Mouse (Mus musculus) forebrain, embryonic 14.5 days (tissue): ENCODE measurements around the gene Acbd4. TPM values are rescaled to one million over a fixed set of nuclear protein-coding genes. Genes with fewer than 3 reads are reported as not detected.

ENCODE experiments used
- ATAC-seq: fragments of 200-750 bp; cut with Nextera tagmentation; 2 replicates; pipeline ENCODE4 v1.8.0; 2017; ENCODE audit warnings: mild to moderate bottlenecking, moderate library complexity
- DNase-seq: peaks from one replicate; pipeline ENCODE4 v3.0.0-alpha.2; 2015; ENCODE audit warnings: low spot score
- H3K27ac ChIP-seq: fragments of 300-500 bp; sonication (generic); 2 replicates; pipeline ENCODE4 v1.5.1; 2014; ENCODE audit warnings: low read depth, mild to moderate bottlenecking, control low read depth, low read length, moderate library complexity
- H3K27me3 ChIP-seq: fragments of 300-500 bp; sonication (generic); replicated peaks from 2 replicates; pipeline ENCODE4 v1.6.1; 2014; ENCODE audit warnings: low read length, control low read depth, mixed read lengths; ENCODE audit not compliant: control insufficient read depth, insufficient read depth
- H3K36me3 ChIP-seq: fragments of 300-500 bp; sonication (generic); 2 replicates; pipeline ENCODE4 v1.6.1; 2014; ENCODE audit warnings: low read length, control low read depth; ENCODE audit not compliant: control insufficient read depth, insufficient read depth
- H3K4me1 ChIP-seq: fragments of 300-500 bp; sonication (generic); 2 replicates; pipeline ENCODE4 v1.6.1; 2014; ENCODE audit warnings: antibody characterized with exemption, low read length, control low read depth; ENCODE audit not compliant: control insufficient read depth, insufficient read depth
- H3K4me2 ChIP-seq: fragments of 300-500 bp; sonication (generic); 2 replicates; pipeline ENCODE4 v1.6.1; 2014; ENCODE audit warnings: mild to moderate bottlenecking, control low read depth, low read length
- H3K4me3 ChIP-seq: fragments of 300-500 bp; sonication (generic); 2 replicates; pipeline ENCODE4 v1.5.1; 2014; ENCODE audit warnings: low read depth, low read length, control low read depth
- H3K9ac ChIP-seq: fragments of 300-500 bp; sonication (generic); 2 replicates; pipeline ENCODE4 v1.6.1; 2014; ENCODE audit warnings: mild to moderate bottlenecking, low read length, control low read depth, moderate library complexity
- H3K9me3 ChIP-seq: fragments of 300-500 bp; sonication (generic); replicated peaks from 2 replicates; pipeline ENCODE4 v1.6.1; 2016; ENCODE audit warnings: low read length, control low read depth, mixed read lengths; ENCODE audit not compliant: control insufficient read depth
- WGBS: fragments of 180-500 bp; shearing (Covaris S2); extraction: QIAGEN DNeasy Blood & Tissue Kit; methylation state at CpG from one replicate; pipeline ENCODE4 v1.1.7; 2014; 5-methylcytosine and 5-hydroxymethylcytosine counted together
- polyA plus RNA-seq: library from polyadenylated mRNA; unstranded; fragments of >200 nt; fragmentation: Nextera tagmentation; extraction: Ambion mirVana; gene quantifications from 2 replicates; pipeline ENCODE4 v1.2.1, GENCODE M21; 2014

The Acbd4 gene
- polyA plus RNA-seq, 1 experiment from 2014 or later = 11.8 TPM

GRCm38 (mm10) chr11:103067457-103068001, 34.0 kb upstream of the Acbd4 start:
- H3K27me3 ChIP-seq = no peaks in the 10 kb centered on the region
- no peak overlapping the region for H3K9ac ChIP-seq
- no peak overlapping the region for H3K4me2 ChIP-seq
- 89% methylated on average over 8 of the region's 8 CpGs for WGBS
- H3K4me1 ChIP-seq = no peaks in the 10 kb centered on the region
- H3K9me3 ChIP-seq = no peaks in the 10 kb centered on the region
- peaks cover 78% of the 10 kb centered on the region for H3K36me3 ChIP-seq
- no peak overlapping the region for H3K27ac ChIP-seq
- no peak for DNase-seq
- ATAC-seq = no peak
- no peak overlapping the region for H3K4me3 ChIP-seq

DNA sequence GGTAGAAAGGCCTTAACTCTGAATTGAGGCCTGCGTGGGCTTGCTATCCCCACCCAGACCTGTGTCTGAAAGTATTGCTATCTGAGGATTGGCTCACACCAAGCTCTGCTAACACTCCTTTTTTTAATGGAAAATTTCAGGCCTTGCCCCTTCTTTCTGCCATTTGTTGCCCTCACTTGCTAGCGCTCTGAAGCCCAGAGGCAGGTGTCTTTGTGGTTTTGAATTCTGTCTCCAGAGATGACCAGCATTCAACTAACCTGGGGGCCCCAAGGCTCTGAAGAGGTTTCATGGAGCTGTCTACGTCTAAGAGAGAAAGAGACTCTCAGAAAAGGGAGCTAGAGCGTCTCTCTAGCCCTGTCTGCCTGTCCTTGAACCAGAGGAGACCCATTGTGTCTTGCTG, 33.2 kb upstream of the Acbd4 start:
- Histone ChIP-seq H3K9me3 (no peaks in the 10 kb centered on the region), H3K4me3 (no peak overlapping the region), H3K4me1 (no peaks in the 10 kb centered on the region), H3K36me3 (peaks cover 73% of the 10 kb centered on the region), H3K9ac (no peak overlapping the region), H3K27me3 (no peaks in the 10 kb centered on the region), H3K27ac (no peak overlapping the region), H3K4me2 (no peak overlapping the region)
- no peak for ATAC-seq
- WGBS = 97% methylated on average over 4 of the region's 4 CpGs
- DNase-seq = no peak

DNA sequence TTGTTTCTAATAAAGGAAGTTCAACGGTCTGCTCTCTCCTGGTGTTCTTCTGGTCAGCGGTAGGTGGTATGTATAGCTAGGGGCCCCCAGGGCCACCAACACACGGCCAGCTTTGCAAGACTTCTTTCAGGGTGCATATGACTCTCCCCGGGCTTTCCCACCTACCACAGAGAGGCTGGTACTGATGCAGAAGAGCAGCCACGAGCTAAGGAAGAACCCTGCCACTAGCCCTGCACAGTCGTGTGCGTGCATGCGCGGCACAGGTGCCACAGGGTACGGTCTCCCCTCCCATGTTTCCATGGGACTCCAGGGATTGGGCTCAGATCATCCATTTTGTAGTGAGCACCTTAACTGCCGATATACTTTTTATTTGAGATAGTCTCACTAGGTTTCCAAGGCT, 32.6 kb upstream of the Acbd4 start:
- no peak overlapping the region for H3K9ac ChIP-seq
- H3K4me3 ChIP-seq = no peak overlapping the region
- DNase-seq (no peak), ATAC-seq (no peak)
- H3K27me3 ChIP-seq = no peaks in the 10 kb centered on the region
- no peaks in the 10 kb centered on the region for H3K9me3 ChIP-seq
- 92% methylated on average over 11 of the region's 11 CpGs for WGBS
- H3K36me3 ChIP-seq = peaks cover 67% of the 10 kb centered on the region
- no peak overlapping the region for H3K4me2 ChIP-seq
- no peak overlapping the region for H3K27ac ChIP-seq
- no peaks in the 10 kb centered on the region for H3K4me1 ChIP-seq

DNA sequence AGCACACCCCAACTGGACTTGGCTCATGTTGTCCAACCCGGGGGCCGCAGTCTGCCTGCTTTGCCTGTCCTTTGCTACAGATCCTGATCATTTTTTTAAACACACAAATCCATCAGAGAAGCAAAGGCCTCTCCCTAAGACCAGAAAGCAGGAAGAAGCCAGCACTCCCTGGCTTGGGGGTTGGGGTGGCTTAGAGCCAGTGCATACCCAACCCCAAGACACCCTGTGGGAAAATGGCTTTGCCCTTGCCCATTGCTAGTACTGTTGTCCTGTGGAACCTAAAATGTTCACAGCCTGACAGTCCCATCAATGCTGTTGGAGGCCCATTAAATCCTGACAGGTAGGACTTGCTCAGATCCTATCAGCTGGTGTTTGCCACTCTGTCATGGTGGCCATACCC, 31.8 kb upstream of the Acbd4 start:
- Histone ChIP-seq H3K36me3 (peaks cover 58% of the 10 kb centered on the region), H3K4me1 (no peaks in the 10 kb centered on the region), H3K4me3 (no peak overlapping the region), H3K27me3 (no peaks in the 10 kb centered on the region), H3K4me2 (no peak overlapping the region), H3K27ac (no peak overlapping the region), H3K9ac (no peak overlapping the region), H3K9me3 (no peaks in the 10 kb centered on the region)
- DNase-seq (no peak), ATAC-seq (no peak)
- WGBS = 100% methylated on average over 2 of the region's 2 CpGs

DNA sequence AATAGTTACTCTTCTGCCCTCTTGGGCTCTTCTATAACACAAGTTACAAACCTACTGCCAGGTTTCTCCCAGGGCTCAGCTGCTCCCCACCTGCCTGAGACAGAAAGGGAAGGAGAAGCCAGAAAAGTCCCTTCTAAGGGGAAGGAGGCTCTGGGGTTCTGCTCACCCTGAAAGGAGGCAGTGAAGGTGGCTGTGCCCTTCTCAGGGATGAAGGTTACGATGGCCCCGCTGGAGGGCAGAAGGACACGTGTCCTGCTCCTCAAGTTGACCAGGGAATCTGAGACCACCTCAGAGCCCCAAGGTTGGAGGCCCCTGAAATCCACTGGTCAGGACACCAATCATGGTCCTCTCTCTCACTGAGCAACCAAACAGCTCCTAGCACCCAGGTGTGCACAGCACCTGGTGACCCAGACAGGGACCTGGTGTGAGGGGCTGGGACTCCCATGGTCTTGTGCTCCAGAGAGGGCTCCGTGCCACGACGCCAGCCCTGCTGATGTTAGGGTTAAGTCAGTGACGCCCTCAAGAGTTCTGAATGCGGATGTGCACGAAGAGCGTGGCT, 31.1 kb upstream of the Acbd4 start:
- Histone ChIP-seq H3K9ac (no peak overlapping the region), H3K36me3 (peaks cover 53% of the 10 kb centered on the region), H3K9me3 (no peaks in the 10 kb centered on the region), H3K27me3 (no peaks in the 10 kb centered on the region), H3K27ac (no peak overlapping the region), H3K4me2 (no peak overlapping the region), H3K4me1 (no peaks in the 10 kb centered on the region), H3K4me3 (no peak overlapping the region)
- DNase-seq = no peak
- 94% methylated on average over 10 of the region's 10 CpGs for WGBS
- no peak for ATAC-seq

DNA sequence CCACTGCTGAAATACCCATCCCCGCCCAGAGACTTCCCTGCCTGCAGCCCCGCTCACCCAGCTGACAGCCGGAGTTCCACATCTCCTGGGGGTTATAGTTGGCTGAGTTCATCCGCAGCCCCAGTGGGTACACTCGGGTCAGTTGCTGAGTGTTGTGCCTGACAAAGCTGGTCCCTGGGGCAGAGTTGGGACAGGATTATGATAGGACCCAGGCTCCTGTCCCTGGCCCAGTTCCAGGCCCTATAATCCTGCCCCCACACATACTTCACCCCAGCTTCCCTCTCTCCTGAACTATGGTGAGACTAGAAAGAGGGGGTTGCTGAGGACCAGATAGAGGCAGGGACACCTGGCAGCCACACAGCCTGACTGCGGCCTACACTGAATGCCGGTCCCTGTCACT, 27.8 kb upstream of the Acbd4 start:
- H3K4me1 ChIP-seq = no peaks in the 10 kb centered on the region
- no peak overlapping the region for H3K9ac ChIP-seq
- peaks cover 21% of the 10 kb centered on the region for H3K36me3 ChIP-seq
- no peak for DNase-seq
- no peaks in the 10 kb centered on the region for H3K9me3 ChIP-seq
- no peak overlapping the region for H3K27ac ChIP-seq
- no peak for ATAC-seq
- no peaks in the 10 kb centered on the region for H3K27me3 ChIP-seq
- H3K4me3 ChIP-seq = no peak overlapping the region
- no peak overlapping the region for H3K4me2 ChIP-seq
- WGBS = 88% methylated on average over 7 of the region's 7 CpGs

GRCm38 (mm10) chr11:103074121-103074650, 27.3 kb upstream of the Acbd4 start:
- no peaks in the 10 kb centered on the region for H3K9me3 ChIP-seq
- WGBS = 62% methylated on average over 10 of the region's 10 CpGs
- H3K4me2 ChIP-seq = no peak overlapping the region
- no peak for DNase-seq
- H3K9ac ChIP-seq = no peak overlapping the region
- no peaks in the 10 kb centered on the region for H3K27me3 ChIP-seq
- no peaks in the 10 kb centered on the region for H3K4me1 ChIP-seq
- ATAC-seq = no peak
- H3K36me3 ChIP-seq = peaks cover 16% of the 10 kb centered on the region
- no peak overlapping the region for H3K27ac ChIP-seq
- no peak overlapping the region for H3K4me3 ChIP-seq

DNA sequence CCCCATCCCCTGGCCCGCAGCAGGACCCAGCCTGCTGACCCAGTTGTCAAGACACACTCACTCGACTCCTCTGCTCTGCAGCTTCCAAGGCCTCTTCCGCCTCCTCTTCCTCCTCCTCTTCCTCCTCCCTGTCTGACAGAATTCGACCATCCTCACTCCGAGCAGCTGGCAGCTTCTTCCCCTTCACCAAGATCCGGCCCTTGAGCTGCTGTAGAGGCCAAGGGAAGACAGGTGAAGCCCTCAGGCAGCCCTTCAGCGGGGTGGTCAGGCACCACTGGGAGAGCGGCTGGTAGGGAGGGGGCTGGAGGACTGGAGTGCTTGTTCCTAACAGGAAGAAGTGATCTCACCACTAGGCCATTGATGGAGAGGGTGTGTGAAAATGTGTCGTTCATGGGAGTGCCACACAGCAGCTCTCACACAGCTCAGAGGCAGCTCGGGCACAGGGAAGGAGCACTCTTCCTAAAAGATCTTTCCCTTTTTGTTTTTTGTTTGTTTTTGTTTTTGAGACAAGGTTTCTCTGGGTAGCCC, 26.6 kb upstream of the Acbd4 start:
- Histone ChIP-seq H3K36me3 (peaks cover 9% of the 10 kb centered on the region; the same call in 1 of the 2 replicates), H3K27me3 (peaks cover 2% of the 10 kb centered on the region; the same call in 1 of the 2 replicates), H3K4me2 (no peak overlapping the region), H3K9me3 (no peaks in the 10 kb centered on the region), H3K4me1 (no peaks in the 10 kb centered on the region), H3K9ac (no peak overlapping the region), H3K4me3 (no peak overlapping the region), H3K27ac (no peak overlapping the region)
- ATAC-seq (no peak), DNase-seq (no peak)
- 25% methylated on average over 10 of the region's 10 CpGs for WGBS

DNA sequence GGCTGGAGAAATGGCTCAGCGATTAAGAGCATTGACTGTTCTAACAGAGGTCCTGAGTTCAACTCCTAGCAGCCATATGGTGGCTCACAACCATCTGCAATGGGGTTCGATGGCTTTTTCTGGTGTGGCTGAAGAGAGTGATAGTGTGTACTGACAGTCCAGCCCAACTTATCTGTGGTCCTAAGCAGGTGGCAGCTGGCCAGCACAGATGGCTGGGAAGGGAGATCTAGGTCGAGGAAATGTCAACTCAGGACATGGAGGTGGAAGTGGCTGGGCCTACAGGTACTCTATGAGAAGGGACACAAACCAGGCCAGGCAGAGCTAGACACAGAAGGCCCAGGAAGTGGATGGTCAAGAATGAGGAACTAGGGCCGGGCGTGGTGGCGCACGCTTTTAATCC, 25.5 kb upstream of the Acbd4 start:
- ATAC-seq (no peak), DNase-seq (no peak)
- no peak overlapping the region for H3K9ac ChIP-seq
- peaks cover 4% of the 10 kb centered on the region; the same call in 1 of the 2 replicates for H3K4me1 ChIP-seq
- no peaks in the 10 kb centered on the region for H3K9me3 ChIP-seq
- no peak overlapping the region for H3K27ac ChIP-seq
- H3K4me3 ChIP-seq = no peak overlapping the region
- no peak overlapping the region for H3K4me2 ChIP-seq
- no peaks in the 10 kb centered on the region for H3K36me3 ChIP-seq
- H3K27me3 ChIP-seq = peaks cover 13% of the 10 kb centered on the region
- WGBS = 90% methylated on average over 7 of the region's 7 CpGs
